Mouse (Mus musculus) heart, embryonic 16.5 days (tissue): Measurements from ENCODE around the gene Heatr4. TPM values are rescaled to one million over a fixed set of nuclear protein-coding genes. Genes with fewer than 3 reads are reported as not detected.

Experiments
- ATAC-seq: fragments of 200-750 bp; cut with Nextera tagmentation; replicated peaks from 2 replicates; pipeline ENCODE4 v1.8.0; 2017; ENCODE audit warnings: moderate number of reproducible peaks; ENCODE audit not compliant: insufficient read depth, low FRiP score; ENCODE audit errors: extremely low read depth
- H3K27ac ChIP-seq: fragments of 300-500 bp; sonication (generic); 2 replicates; pipeline ENCODE4 v1.5.1; 2014; ENCODE audit warnings: mild to moderate bottlenecking, low read length, control low read depth, moderate library complexity
- H3K27me3 ChIP-seq: fragments of 300-500 bp; sonication (generic); 2 replicates; pipeline ENCODE4 v1.6.1; 2014; ENCODE audit warnings: low read length, mixed read lengths; ENCODE audit not compliant: control insufficient read depth, insufficient read depth
- H3K36me3 ChIP-seq: fragments of 300-500 bp; sonication (generic); 2 replicates; pipeline ENCODE4 v1.6.1; 2014; ENCODE audit not compliant: control insufficient read depth, insufficient read depth
- H3K4me1 ChIP-seq: fragments of 300-500 bp; sonication (generic); 2 replicates; pipeline ENCODE4 v1.6.1; 2014; ENCODE audit warnings: low read length, mixed read lengths; ENCODE audit not compliant: control insufficient read depth, insufficient read depth
- H3K4me2 ChIP-seq: fragments of 300-500 bp; sonication (generic); 2 replicates; pipeline ENCODE4 v1.6.1; 2014; ENCODE audit warnings: low read depth, mild to moderate bottlenecking, control low read depth, low read length
- H3K4me3 ChIP-seq: fragments of 300-500 bp; sonication (generic); 2 replicates; pipeline ENCODE4 v1.5.1; 2014; ENCODE audit warnings: mild to moderate bottlenecking, control low read depth, low read length
- H3K9ac ChIP-seq: fragments of 300-500 bp; sonication (generic); 2 replicates; pipeline ENCODE4 v1.6.1; 2014; ENCODE audit warnings: low read length, control low read depth
- H3K9me3 ChIP-seq: fragments of 300-500 bp; sonication (generic); replicated peaks from 2 replicates; pipeline ENCODE4 v1.6.1; 2016; ENCODE audit warnings: low read length; ENCODE audit not compliant: control insufficient read depth
- WGBS: fragments of 180-500 bp; shearing (Covaris S2); extraction: QIAGEN DNeasy Blood & Tissue Kit; methylation state at CpG from one replicate; pipeline ENCODE4 v1.1.7; 2014; 5-methylcytosine and 5-hydroxymethylcytosine counted together
- polyA plus RNA-seq: library from polyadenylated mRNA; unstranded; fragments of >200 nt; fragmentation: Nextera tagmentation; extraction: Ambion mirVana; gene quantifications from 2 replicates; pipeline ENCODE4 v1.2.1, GENCODE M21; 2015

Heatr4 gene
- polyA plus RNA-seq, 1 experiment from 2014 or later = not detected

DNA sequence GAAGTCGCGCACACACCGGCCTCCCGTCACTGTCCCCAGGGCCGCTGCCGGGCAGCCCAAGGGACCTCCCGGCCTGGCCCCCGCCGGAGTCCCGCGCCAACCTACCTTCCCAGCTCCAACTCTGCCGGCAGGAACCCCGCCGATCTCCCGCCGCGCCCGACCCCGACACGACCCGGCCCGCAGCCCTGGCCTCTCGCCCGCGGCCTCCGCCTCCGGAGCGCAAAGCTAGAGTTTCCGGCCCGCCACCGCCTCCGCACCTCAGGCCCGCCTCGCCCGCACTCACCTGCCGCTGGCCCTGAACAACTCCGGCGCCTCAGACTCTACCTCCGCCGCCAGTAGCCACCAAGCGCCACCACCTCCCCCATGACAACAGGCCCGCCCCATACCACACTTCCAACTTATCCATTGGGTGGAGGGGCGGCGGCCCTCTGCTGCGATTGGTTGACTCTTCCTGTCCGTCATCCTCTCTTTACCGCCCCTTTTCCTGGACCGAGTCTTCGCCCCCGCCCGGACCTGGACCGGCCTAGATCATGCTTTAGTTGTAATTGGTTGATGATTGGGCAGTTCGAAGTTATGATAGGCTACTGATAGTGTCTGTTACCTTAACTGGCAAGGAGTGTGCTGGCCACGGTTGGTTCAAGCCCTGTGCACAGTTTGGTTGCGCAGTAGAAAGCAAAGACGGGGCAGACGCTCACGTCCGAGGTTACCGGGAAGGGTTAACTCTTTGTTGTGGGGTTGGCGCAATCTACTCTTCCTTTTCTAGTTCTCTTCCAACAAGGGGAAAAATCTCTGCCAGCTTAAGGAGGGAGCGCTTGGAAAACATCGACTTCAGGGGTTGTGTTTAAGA, 62.9 kb downstream of the Heatr4 start, which contains the start of gene Numb:
Gene Numb (minus strand): TSS at position 400 of the 847 bp plus-strand sequence.
- Histone ChIP-seq H3K36me3 (no peaks in the 10 kb centered on the region), H3K9me3 (no peaks in the 10 kb centered on the region), H3K27me3 (no peaks in the 10 kb centered on the region), H3K27ac (peak within 1 kb of the TSS; percentile 93), H3K4me3 (peak within 1 kb of the TSS; percentile 98), H3K4me1 (peaks cover 36% of the 10 kb centered on the region), H3K9ac (peak within 1 kb of the TSS; percentile 97), H3K4me2 (peak within 1 kb of the TSS; percentile 95)
- ATAC-seq = peak; percentile 99
- under 1% methylated on average over 62 of the region's 63 CpGs for WGBS

- 2% methylated on average over 31 of the region's 31 CpGs for WGBS
- H3K4me2 ChIP-seq = peak overlapping the region; percentile 95
- no peaks in the 10 kb centered on the region for H3K36me3 ChIP-seq
- ATAC-seq = no peak
- peak overlapping the region; percentile 93 for H3K27ac ChIP-seq
- peak overlapping the region; percentile 98 for H3K4me3 ChIP-seq
- peak overlapping the region; percentile 97 for H3K9ac ChIP-seq
- peaks cover 36% of the 10 kb centered on the region for H3K4me1 ChIP-seq
- no peaks in the 10 kb centered on the region for H3K9me3 ChIP-seq
- H3K27me3 ChIP-seq = no peaks in the 10 kb centered on the region
These were observed 63.8 kb downstream of the Heatr4 start for GRCm38 (mm10) chr12:83920721-83921441.

DNA sequence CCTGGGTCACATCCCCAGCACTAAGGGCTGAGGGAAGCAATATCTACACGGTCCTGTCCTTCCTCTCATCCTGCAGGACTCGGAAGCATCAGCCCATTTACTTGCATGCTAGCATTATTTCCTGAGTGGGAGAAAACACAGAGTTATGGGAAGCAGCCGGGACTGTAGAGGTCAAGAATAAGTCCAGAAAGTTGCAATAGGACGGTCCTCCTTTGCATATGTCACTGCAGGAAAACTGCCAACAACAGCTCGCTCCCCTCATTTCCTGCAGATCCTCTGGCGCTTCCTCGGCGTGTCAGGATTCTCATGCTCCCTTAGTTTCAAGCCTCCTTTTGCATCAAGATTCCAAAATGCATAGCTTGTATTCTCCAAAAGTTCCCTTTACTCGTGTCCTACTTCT, 67.8 kb downstream of the Heatr4 start:
- Histone ChIP-seq H3K9me3 (no peaks in the 10 kb centered on the region), H3K27ac (peak overlapping the region; percentile 30), H3K4me2 (no peak overlapping the region), H3K4me1 (peaks cover 14% of the 10 kb centered on the region), H3K27me3 (no peaks in the 10 kb centered on the region), H3K36me3 (peaks cover 2% of the 10 kb centered on the region; the same call in 1 of the 2 replicates), H3K4me3 (no peak overlapping the region), H3K9ac (no peak overlapping the region)
- 48% methylated on average over 9 of the region's 9 CpGs for WGBS
- no peak for ATAC-seq

GRCm38 (mm10) chr12:83914797-83915196, 69.9 kb downstream of the Heatr4 start:
- H3K4me3 ChIP-seq = no peak overlapping the region
- ATAC-seq = no peak
- WGBS = 86% methylated on average over 1 of the region's 1 CpGs
- H3K9ac ChIP-seq = no peak overlapping the region
- no peak overlapping the region for H3K27ac ChIP-seq
- no peaks in the 10 kb centered on the region for H3K9me3 ChIP-seq
- H3K27me3 ChIP-seq = no peaks in the 10 kb centered on the region
- peaks cover 9% of the 10 kb centered on the region for H3K4me1 ChIP-seq
- no peak overlapping the region for H3K4me2 ChIP-seq
- H3K36me3 ChIP-seq = peaks cover 2% of the 10 kb centered on the region; the same call in 1 of the 2 replicates

GRCm38 (mm10) chr12:83914202-83914740, 70.4 kb downstream of the Heatr4 start:
- H3K9me3 ChIP-seq = no peaks in the 10 kb centered on the region
- H3K27me3 ChIP-seq = no peaks in the 10 kb centered on the region
- H3K36me3 ChIP-seq = peaks cover 2% of the 10 kb centered on the region; the same call in 1 of the 2 replicates
- no peak overlapping the region for H3K9ac ChIP-seq
- WGBS = 82% methylated on average over 4 of the region's 4 CpGs
- peaks cover 6% of the 10 kb centered on the region for H3K4me1 ChIP-seq
- no peak overlapping the region for H3K4me3 ChIP-seq
- ATAC-seq = no peak
- no peak overlapping the region for H3K4me2 ChIP-seq
- no peak overlapping the region for H3K27ac ChIP-seq

DNA sequence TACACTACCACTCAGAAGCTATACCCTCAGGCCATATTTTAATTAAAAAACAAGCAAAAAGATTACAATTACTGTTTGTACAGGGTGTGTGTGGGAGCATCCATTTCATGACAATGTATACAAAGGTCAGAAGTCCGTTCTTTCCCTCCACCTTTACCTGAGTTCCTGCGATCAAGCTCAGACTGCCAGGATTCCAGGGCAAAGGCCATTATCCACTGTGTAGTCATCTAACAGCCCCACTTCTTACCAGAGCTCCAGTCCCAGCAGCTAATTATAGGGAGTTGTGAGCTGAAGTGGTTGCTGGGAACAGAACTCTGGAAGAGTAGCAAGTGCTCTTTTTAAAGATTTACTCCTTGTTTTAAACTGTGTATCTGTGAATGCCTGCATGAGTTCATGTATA, 74.2 kb downstream of the Heatr4 start:
- WGBS = 70% methylated on average over 2 of the region's 2 CpGs
- Histone ChIP-seq H3K9ac (no peak overlapping the region), H3K4me1 (peaks cover 5% of the 10 kb centered on the region), H3K4me3 (no peak overlapping the region), H3K27ac (peak overlapping the region; percentile 52), H3K36me3 (peaks cover 2% of the 10 kb centered on the region; the same call in 1 of the 2 replicates), H3K4me2 (no peak overlapping the region), H3K27me3 (no peaks in the 10 kb centered on the region), H3K9me3 (no peaks in the 10 kb centered on the region)
- ATAC-seq = no peak

Other genes starting within 250 kb of the Heatr4 start
- gene Papln, start 221.2 kb downstream of the Heatr4 start, polyA plus RNA-seq = 0.88 and 1.1 TPM in 2 replicates
- gene Numb, start 62.9 kb downstream of the Heatr4 start, polyA plus RNA-seq = 30.4 and 30.6 TPM in 2 replicates
- gene Riox1, start 34.2 kb downstream of the Heatr4 start, polyA plus RNA-seq = 7.9 TPM in 2 replicates
- 75.6 and 85.0 TPM in 2 replicates for gene Acot2, start 3.0 kb upstream of the Heatr4 start, polyA plus RNA-seq
- 31.0 and 34.0 TPM in 2 replicates for gene Acot1, start 24.6 kb upstream of the Heatr4 start, polyA plus RNA-seq
- 0.66 and 0.96 TPM in 2 replicates for gene Acot4, start 53.5 kb upstream of the Heatr4 start, polyA plus RNA-seq
- gene Gm49366, start 54.1 kb upstream of the Heatr4 start, polyA plus RNA-seq = not detected in 2 replicates
- gene Acot3, start 67.3 kb upstream of the Heatr4 start, polyA plus RNA-seq = 0.70 and 0.92 TPM in 2 replicates
- 0.14 and 0.22 TPM in 2 replicates for gene Acot5, start 84.5 kb upstream of the Heatr4 start, polyA plus RNA-seq
- 0.85 and 1.3 TPM in 2 replicates for gene Acot6, start 115.8 kb upstream of the Heatr4 start, polyA plus RNA-seq
- 3.5 and 4.0 TPM in 2 replicates for gene Dnal1, start 129.5 kb upstream of the Heatr4 start, polyA plus RNA-seq
- 0.59 and 0.60 TPM in 2 replicates for gene Pnma1, start 163.6 kb upstream of the Heatr4 start, polyA plus RNA-seq
- 7.1 and 7.5 TPM in 2 replicates for gene Elmsan1, start 234.0 kb upstream of the Heatr4 start, polyA plus RNA-seq